Mouse (Mus musculus) limb, embryonic 14.5 days (tissue): ENCODE data around the gene Inpp5b. TPM values are rescaled to one million over a fixed set of nuclear protein-coding genes. Genes with fewer than 3 reads are reported as not detected.
A peak's percentile ranks its signal among the peaks of the same experiment; 100 is the strongest.

ENCODE experiments used
- ATAC-seq: fragments of 200-750 bp; cut with Nextera tagmentation; 2 replicates; pipeline ENCODE4 v1.8.0; 2017; ENCODE audit warnings: low read depth, moderate number of reproducible peaks, moderate TSS enrichment; ENCODE audit not compliant: low FRiP score
- DNase-seq: peaks from one replicate; pipeline ENCODE4 v3.0.0-alpha.2; 2015; ENCODE audit warnings: low spot score
- H3K27ac ChIP-seq: fragments of 300-500 bp; sonication (generic); replicated peaks from 2 replicates; pipeline ENCODE4 v1.5.1; 2014; ENCODE audit warnings: low read depth, mild to moderate bottlenecking, low read length, moderate library complexity, mixed read lengths
- H3K27me3 ChIP-seq: fragments of 300-500 bp; sonication (generic); 2 replicates; pipeline ENCODE4 v1.6.1; 2014; ENCODE audit warnings: low read length, mixed read lengths; ENCODE audit not compliant: control insufficient read depth, insufficient read depth
- H3K36me3 ChIP-seq: fragments of 300-500 bp; sonication (generic); 2 replicates; pipeline ENCODE4 v1.6.1; 2014; ENCODE audit warnings: mild to moderate bottlenecking, low read length, moderate library complexity, mixed read lengths; ENCODE audit not compliant: control insufficient read depth, insufficient read depth
- H3K4me1 ChIP-seq: fragments of 300-500 bp; sonication (generic); 2 replicates; pipeline ENCODE4 v1.6.1; 2014; ENCODE audit warnings: antibody characterized with exemption, low read length, mixed read lengths; ENCODE audit not compliant: control insufficient read depth, insufficient read depth
- H3K4me2 ChIP-seq: fragments of 300-500 bp; sonication (generic); replicated peaks from 2 replicates; pipeline ENCODE4 v1.6.1; 2014; ENCODE audit warnings: low read depth, mild to moderate bottlenecking, low read length, moderate library complexity; ENCODE audit not compliant: severe bottlenecking
- H3K4me3 ChIP-seq: fragments of 300-500 bp; sonication (generic); replicated peaks from 2 replicates; pipeline ENCODE4 v1.5.1; 2014; ENCODE audit warnings: low read length
- H3K9ac ChIP-seq: fragments of 300-500 bp; sonication (generic); 2 replicates; pipeline ENCODE4 v1.6.1; 2014; ENCODE audit warnings: mild to moderate bottlenecking, low read depth, low read length, moderate library complexity; ENCODE audit not compliant: severe bottlenecking
- H3K9me3 ChIP-seq: fragments of 300-500 bp; sonication (generic); 2 replicates; pipeline ENCODE4 v1.6.1; 2016; ENCODE audit warnings: low read length; ENCODE audit not compliant: control insufficient read depth
- POLR2A ChIP-seq: fragments of 200-500 bp; IDR thresholded peaks from 2 replicates; pipeline ENCODE4 v1.8.0; 2012; ENCODE audit warnings: inconsistent platforms, mild to moderate bottlenecking, moderate library complexity, borderline replicate concordance; ENCODE audit not compliant: insufficient read depth, insufficient read length; ENCODE audit errors: extremely low read depth
- WGBS: fragments of 180-500 bp; shearing (Covaris S2); extraction: QIAGEN DNeasy Blood & Tissue Kit; methylation state at CpG from one replicate; pipeline ENCODE4 v1.1.7; 2014; 5-methylcytosine and 5-hydroxymethylcytosine counted together
- polyA plus RNA-seq, 2 experiments: library from polyadenylated mRNA; depleted of rRNA in 1 of 2; stranded (reverse) in 1 of 2; unstranded in 1 of 2; fragments of >200 nt; fragmentation: Nextera tagmentation in 1 of 2; extraction: Ambion mirVana in 1 of 2; gene quantifications; 2 replicates each; pipeline versions ENCODE4 v1.2.1 to v1.2.3; 2012 to 2014

The Inpp5b gene
- polyA plus RNA-seq, 2 experiments, result 28.3 to 44.3 TPM

- no peak for ATAC-seq
- TF ChIP-seq POLR2A, result no peak
- DNase-seq, result no peak
- no peak overlapping the region for H3K4me2 ChIP-seq
- H3K9me3 ChIP-seq, result no peaks in the 10 kb centered on the region
- H3K4me3 ChIP-seq, result no peak overlapping the region
- 59% methylated on average over 4 of the region's 4 CpGs for WGBS
- H3K9ac ChIP-seq, result no peak overlapping the region
- H3K4me1 ChIP-seq, result no peaks in the 10 kb centered on the region
- H3K27me3 ChIP-seq, result no peaks in the 10 kb centered on the region
- no peaks in the 10 kb centered on the region for H3K36me3 ChIP-seq
- no peak overlapping the region for H3K27ac ChIP-seq
Observed at GRCm38 (mm10) chr4:124772125-124772524, 30.5 kb downstream of the Inpp5b start.

DNA sequence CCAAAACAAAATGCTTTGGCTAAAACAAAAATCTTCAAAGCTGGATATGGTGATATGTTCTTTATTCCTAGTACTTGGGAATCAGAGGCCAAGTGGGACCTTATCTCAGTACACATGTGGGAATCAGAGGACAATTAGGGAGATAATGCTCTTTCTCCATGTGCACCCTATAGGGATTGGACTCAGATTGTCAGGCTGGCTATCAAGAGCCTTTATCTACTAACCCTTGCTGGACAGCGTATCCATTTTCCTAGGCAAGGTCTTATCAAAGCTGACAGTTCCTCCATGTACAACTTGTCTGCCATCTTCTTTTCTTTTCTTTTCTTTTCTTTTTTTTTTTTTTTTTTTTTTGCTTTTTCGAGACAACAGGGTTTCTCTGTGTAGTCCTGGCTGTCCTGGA is 31.8 kb downstream of the Inpp5b start:
- Histone ChIP-seq H3K27ac (no peak overlapping the region), H3K4me3 (no peak overlapping the region), H3K9ac (no peak overlapping the region), H3K4me2 (no peak overlapping the region), H3K4me1 (no peaks in the 10 kb centered on the region), H3K27me3 (no peaks in the 10 kb centered on the region), H3K9me3 (no peaks in the 10 kb centered on the region), H3K36me3 (0 out of 2 replicates have a peak, but pooled peaks cover 5% of the 10 kb centered on the region)
- DNase-seq (no peak), ATAC-seq (no peak)
- WGBS, result 95% methylated on average over 2 of the region's 2 CpGs
- TF ChIP-seq POLR2A, result no peak

- H3K9ac ChIP-seq, result no peak overlapping the region
- no peaks in the 10 kb centered on the region for H3K4me1 ChIP-seq
- H3K36me3 ChIP-seq, result 0 out of 2 replicates have a peak, but pooled peaks cover 10% of the 10 kb centered on the region
- DNase-seq (no peak), ATAC-seq (no peak)
- no peak overlapping the region for H3K4me3 ChIP-seq
- H3K4me2 ChIP-seq, result no peak overlapping the region
- no peak overlapping the region for H3K27ac ChIP-seq
- WGBS, result 91% methylated on average over 6 of the region's 6 CpGs
- no peak for TF ChIP-seq POLR2A
- H3K9me3 ChIP-seq, result no peaks in the 10 kb centered on the region
- no peaks in the 10 kb centered on the region for H3K27me3 ChIP-seq
Observed at GRCm38 (mm10) chr4:124773995-124774394, 32.3 kb downstream of the Inpp5b start.

DNA sequence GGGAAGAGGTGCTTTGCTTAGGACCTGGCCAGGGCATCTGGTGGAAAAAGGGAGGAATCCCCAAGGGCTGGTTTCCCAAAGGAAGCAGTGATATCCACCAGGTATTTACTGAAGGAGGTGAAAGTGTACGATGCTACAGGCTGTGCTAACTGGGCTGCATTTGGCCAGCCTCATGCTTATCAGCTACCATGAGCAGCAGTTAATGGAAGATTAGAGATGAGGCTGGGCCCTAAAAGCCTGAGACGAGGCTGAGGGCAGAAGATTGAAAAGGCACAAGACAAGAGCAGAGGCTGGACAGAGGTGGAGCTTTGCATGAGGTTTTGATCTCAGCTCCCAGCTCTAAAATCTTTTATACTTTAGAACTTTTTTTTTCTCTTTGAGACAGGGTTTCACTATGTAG is 32.8 kb downstream of the Inpp5b start:
- Histone ChIP-seq H3K9ac (no peak overlapping the region), H3K27me3 (no peaks in the 10 kb centered on the region), H3K4me3 (no peak overlapping the region), H3K4me1 (no peaks in the 10 kb centered on the region), H3K36me3 (0 out of 2 replicates have a peak, but pooled peaks cover 14% of the 10 kb centered on the region), H3K9me3 (no peaks in the 10 kb centered on the region), H3K27ac (no peak overlapping the region), H3K4me2 (no peak overlapping the region)
- ATAC-seq, result no peak
- TF ChIP-seq POLR2A, result no peak
- DNase-seq, result no peak
- 65% methylated on average over 2 of the region's 2 CpGs for WGBS

- H3K4me2 ChIP-seq, result no peak overlapping the region
- no peak for TF ChIP-seq POLR2A
- H3K4me1 ChIP-seq, result no peaks in the 10 kb centered on the region
- no peak for DNase-seq
- 89% methylated on average over 7 of the region's 7 CpGs for WGBS
- no peak overlapping the region for H3K27ac ChIP-seq
- H3K36me3 ChIP-seq, result peaks cover 59% of the 10 kb centered on the region
- no peak for ATAC-seq
- no peaks in the 10 kb centered on the region for H3K9me3 ChIP-seq
- H3K4me3 ChIP-seq, result no peak overlapping the region
- H3K27me3 ChIP-seq, result no peaks in the 10 kb centered on the region
- no peak overlapping the region for H3K9ac ChIP-seq
Observed at GRCm38 (mm10) chr4:124781361-124781760, 39.7 kb downstream of the Inpp5b start.

DNA sequence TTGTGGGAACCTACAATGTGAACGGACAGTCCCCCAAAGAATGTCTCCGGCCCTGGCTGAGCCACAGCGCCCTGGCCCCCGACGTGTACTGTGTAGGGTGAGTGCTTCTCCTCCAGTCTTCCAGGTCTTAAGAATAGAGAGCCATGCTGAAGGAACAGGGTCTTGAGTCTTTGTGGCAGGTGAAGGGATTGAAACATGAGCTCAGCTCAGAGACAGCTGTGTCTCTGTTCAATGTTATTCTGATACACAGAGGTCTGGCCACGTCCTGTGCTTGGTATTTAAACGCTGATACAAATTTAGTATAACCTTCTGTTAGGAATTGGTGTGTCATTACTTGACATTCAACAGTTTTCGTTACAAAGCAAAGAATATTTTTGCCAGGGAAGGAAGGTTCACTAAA is 40.7 kb downstream of the Inpp5b start:
- Histone ChIP-seq H3K4me1 (no peaks in the 10 kb centered on the region), H3K27ac (no peak overlapping the region), H3K4me3 (no peak overlapping the region), H3K9ac (no peak overlapping the region), H3K27me3 (no peaks in the 10 kb centered on the region), H3K4me2 (no peak overlapping the region), H3K36me3 (peaks cover 66% of the 10 kb centered on the region), H3K9me3 (no peaks in the 10 kb centered on the region)
- ATAC-seq (no peak), DNase-seq (peak; percentile 9)
- WGBS, result 90% methylated on average over 8 of the region's 8 CpGs
- no peak for TF ChIP-seq POLR2A
